Mouse (Mus musculus) midbrain, embryonic 14.5 days (tissue): ENCODE results near the gene Poll. TPM values are rescaled to one million over a fixed set of nuclear protein-coding genes. Genes with fewer than 3 reads are reported as not detected.

Experiments
- ATAC-seq: fragments of 200-750 bp; cut with Nextera tagmentation; 2 replicates; pipeline ENCODE4 v1.8.0; 2017; ENCODE audit warnings: moderate number of reproducible peaks, moderate library complexity; ENCODE audit not compliant: low FRiP score, low TSS enrichment
- DNase-seq: peaks from one replicate; pipeline ENCODE4 v3.0.0-alpha.2; 2015
- H3K27ac ChIP-seq: fragments of 300-500 bp; sonication (generic); replicated peaks from 2 replicates; pipeline ENCODE4 v1.5.1; 2014; ENCODE audit warnings: mild to moderate bottlenecking, low read depth, low read length, moderate library complexity
- H3K27me3 ChIP-seq: fragments of 300-500 bp; sonication (generic); 2 replicates; pipeline ENCODE4 v1.6.1; 2014; ENCODE audit warnings: low read length, control low read depth, mixed read lengths; ENCODE audit not compliant: control insufficient read depth, insufficient read depth
- H3K36me3 ChIP-seq: fragments of 300-500 bp; sonication (generic); 2 replicates; pipeline ENCODE4 v1.6.1; 2014; ENCODE audit warnings: low read length, control low read depth; ENCODE audit not compliant: control insufficient read depth, insufficient read depth
- H3K4me1 ChIP-seq: fragments of 300-500 bp; sonication (generic); 2 replicates; pipeline ENCODE4 v1.6.1; 2014; ENCODE audit warnings: mild to moderate bottlenecking, antibody characterized with exemption, low read length, control low read depth; ENCODE audit not compliant: control insufficient read depth, insufficient read depth
- H3K4me2 ChIP-seq: fragments of 300-500 bp; sonication (generic); 2 replicates; pipeline ENCODE4 v1.6.1; 2014; ENCODE audit warnings: mild to moderate bottlenecking, low read length, moderate library complexity
- H3K4me3 ChIP-seq: fragments of 300-500 bp; sonication (generic); replicated peaks from 2 replicates; pipeline ENCODE4 v1.5.1; 2014; ENCODE audit warnings: low read depth, low read length
- H3K9ac ChIP-seq: fragments of 300-500 bp; sonication (generic); replicated peaks from 2 replicates; pipeline ENCODE4 v1.6.1; 2014; ENCODE audit warnings: mild to moderate bottlenecking, low read length, moderate library complexity
- H3K9me3 ChIP-seq: fragments of 300-500 bp; sonication (generic); 2 replicates; pipeline ENCODE4 v1.6.1; 2016; ENCODE audit warnings: low read length, control low read depth, mixed read lengths; ENCODE audit not compliant: control insufficient read depth
- WGBS: fragments of 180-500 bp; shearing (Covaris S2); extraction: QIAGEN DNeasy Blood & Tissue Kit; methylation state at CpG from one replicate; pipeline ENCODE4 v1.1.7; 2014; 5-methylcytosine and 5-hydroxymethylcytosine counted together
- polyA plus RNA-seq: library from polyadenylated mRNA; unstranded; fragments of >200 nt; fragmentation: Nextera tagmentation; extraction: Ambion mirVana; gene quantifications from 2 replicates; pipeline ENCODE4 v1.2.1, GENCODE M21; 2014

The Poll gene
- polyA plus RNA-seq, 1 experiment from 2014 or later = 14.2 TPM

- DNase-seq = peak; percentile 65
- no peak overlapping the region for H3K4me2 ChIP-seq
Measured at GRCm38 (mm10) chr19:45537505-45537904, 22.8 kb downstream of the Poll start.

DNA sequence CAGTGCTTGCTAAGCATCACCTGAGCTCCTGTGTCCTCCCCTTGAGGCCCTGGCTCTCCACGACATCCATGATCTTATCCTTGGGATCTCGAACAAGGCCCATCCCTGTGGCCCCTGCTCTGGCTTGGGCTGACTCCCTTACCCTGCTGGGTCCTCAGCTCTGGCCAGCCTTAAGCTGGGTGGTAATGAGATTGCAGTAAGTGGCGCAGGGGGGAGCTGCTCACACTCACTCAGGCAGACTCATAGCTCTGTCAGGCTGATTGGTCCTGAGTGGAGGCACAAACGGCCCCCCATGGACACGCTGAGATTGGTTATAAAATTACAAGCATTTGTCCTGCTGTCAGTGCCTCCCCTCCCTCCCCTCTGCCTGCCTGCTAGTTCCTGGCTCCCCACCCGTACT lies 24.4 kb downstream of the Poll start:
- H3K4me1 ChIP-seq = 0 out of 2 replicates have a peak, but pooled peaks cover 3% of the 10 kb centered on the region
- H3K4me3 ChIP-seq = no peak overlapping the region
- no peak overlapping the region for H3K4me2 ChIP-seq
- H3K27ac ChIP-seq = no peak overlapping the region
- DNase-seq = no peak
- WGBS = 71% methylated on average over 6 of the region's 6 CpGs
- no peaks in the 10 kb centered on the region for H3K9me3 ChIP-seq
- H3K9ac ChIP-seq = no peak overlapping the region
- ATAC-seq = no peak
- H3K36me3 ChIP-seq = no peaks in the 10 kb centered on the region
- H3K27me3 ChIP-seq = peaks cover 2% of the 10 kb centered on the region; the same call in 1 of the 2 replicates

More at GRCm38 (mm10) chr19:45537505-45537904, 22.8 kb downstream of the Poll start:
- Histone ChIP-seq H3K9me3 (no peaks in the 10 kb centered on the region), H3K27me3 (peaks cover 10% of the 10 kb centered on the region), H3K4me3 (no peak overlapping the region), H3K27ac (no peak overlapping the region), H3K4me1 (0 out of 2 replicates have a peak, but pooled peaks cover 3% of the 10 kb centered on the region), H3K9ac (no peak overlapping the region), H3K36me3 (no peaks in the 10 kb centered on the region)
- ATAC-seq = no peak
- 71% methylated on average over 1 of the region's 1 CpGs for WGBS

DNA sequence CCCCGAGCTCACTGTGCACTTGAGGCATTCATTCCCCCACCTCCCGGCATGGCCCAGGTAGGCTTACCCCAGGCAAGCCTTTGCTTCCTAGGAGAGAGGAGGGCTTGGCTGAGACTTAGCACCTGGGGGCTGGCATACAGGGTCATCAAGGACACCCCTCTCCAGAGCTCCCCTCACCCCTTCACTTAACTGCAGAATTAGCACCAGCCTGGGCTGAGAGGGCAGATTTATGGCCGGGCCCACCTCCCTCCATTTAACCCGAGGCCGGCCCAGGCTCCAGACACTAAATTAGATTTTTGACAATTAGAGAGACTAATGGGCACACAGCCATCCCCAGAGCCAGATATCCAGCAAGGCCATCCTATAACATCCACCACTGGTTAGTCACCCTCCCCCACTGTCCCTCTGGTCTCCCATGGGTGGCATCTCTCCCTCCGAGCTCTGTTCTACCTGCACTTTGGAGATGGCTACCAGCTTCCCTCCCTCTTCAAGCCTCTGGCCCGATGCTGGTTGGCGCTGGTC lies 25.1 kb downstream of the Poll start:
- no peak for ATAC-seq

GRCm38 (mm10) chr19:45533617-45534016 lies 26.7 kb downstream of the Poll start:
- H3K4me1 ChIP-seq = no peaks in the 10 kb centered on the region
- H3K27me3 ChIP-seq = no peaks in the 10 kb centered on the region
- 67% methylated on average over 7 of the region's 7 CpGs for WGBS
- H3K4me3 ChIP-seq = no peak overlapping the region
- ATAC-seq = no peak
- no peaks in the 10 kb centered on the region for H3K9me3 ChIP-seq
- no peak overlapping the region for H3K27ac ChIP-seq
- H3K4me2 ChIP-seq = no peak overlapping the region
- DNase-seq = no peak
- H3K9ac ChIP-seq = no peak overlapping the region
- H3K36me3 ChIP-seq = peaks cover 19% of the 10 kb centered on the region

More for the DNA sequence above, 25.1 kb downstream of the Poll start:
- no peak overlapping the region for H3K27ac ChIP-seq
- no peak overlapping the region for H3K9ac ChIP-seq
- no peak overlapping the region for H3K4me3 ChIP-seq
- no peak overlapping the region for H3K4me2 ChIP-seq
- peaks cover 3% of the 10 kb centered on the region for H3K36me3 ChIP-seq
- no peak for DNase-seq
- no peaks in the 10 kb centered on the region for H3K9me3 ChIP-seq
- H3K27me3 ChIP-seq = no peaks in the 10 kb centered on the region
- WGBS = 85% methylated on average over 8 of the region's 8 CpGs
- H3K4me1 ChIP-seq = 0 out of 2 replicates have a peak, but pooled peaks cover 1% of the 10 kb centered on the region

DNA sequence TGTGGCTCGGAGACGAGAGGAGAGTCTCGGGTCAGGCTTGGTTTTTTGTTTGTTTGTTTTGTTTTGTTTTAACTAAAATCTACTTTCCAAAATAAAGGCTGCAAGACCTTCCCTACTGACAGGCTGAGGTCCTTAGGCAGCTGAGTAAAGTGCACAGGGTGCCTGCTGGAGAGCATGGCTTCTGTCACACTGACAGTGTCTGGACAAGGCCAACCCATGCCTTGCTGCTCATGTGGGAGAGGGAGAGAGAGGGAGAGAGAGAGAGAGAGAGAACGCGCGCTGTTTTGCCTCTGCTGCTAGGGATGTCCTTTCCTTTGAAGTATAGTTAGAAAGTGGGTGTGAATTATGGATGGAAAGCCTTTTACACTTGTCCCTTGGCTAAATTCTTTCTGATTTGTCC lies 28.8 kb downstream of the Poll start:
- Histone ChIP-seq H3K4me2 (no peak overlapping the region), H3K27ac (no peak overlapping the region), H3K9ac (no peak overlapping the region), H3K27me3 (no peaks in the 10 kb centered on the region), H3K4me1 (no peaks in the 10 kb centered on the region), H3K9me3 (no peaks in the 10 kb centered on the region), H3K4me3 (no peak overlapping the region), H3K36me3 (peaks cover 38% of the 10 kb centered on the region)
- ATAC-seq = no peak
- DNase-seq = no peak
- 77% methylated on average over 6 of the region's 6 CpGs for WGBS

GRCm38 (mm10) chr19:45530200-45530995 lies 29.9 kb downstream of the Poll start:
- H3K4me2 ChIP-seq = no peak overlapping the region
- peaks cover 42% of the 10 kb centered on the region for H3K36me3 ChIP-seq
- no peaks in the 10 kb centered on the region for H3K27me3 ChIP-seq
- H3K9ac ChIP-seq = no peak overlapping the region
- no peaks in the 10 kb centered on the region for H3K4me1 ChIP-seq
- H3K4me3 ChIP-seq = no peak overlapping the region
- ATAC-seq = no peak
- no peak for DNase-seq
- no peaks in the 10 kb centered on the region for H3K9me3 ChIP-seq
- 89% methylated on average over 15 of the region's 15 CpGs for WGBS
- no peak overlapping the region for H3K27ac ChIP-seq

- 83% methylated on average over 5 of the region's 5 CpGs for WGBS
- no peak for ATAC-seq
Measured at GRCm38 (mm10) chr19:45529294-45529693, 31.0 kb downstream of the Poll start.

DNA sequence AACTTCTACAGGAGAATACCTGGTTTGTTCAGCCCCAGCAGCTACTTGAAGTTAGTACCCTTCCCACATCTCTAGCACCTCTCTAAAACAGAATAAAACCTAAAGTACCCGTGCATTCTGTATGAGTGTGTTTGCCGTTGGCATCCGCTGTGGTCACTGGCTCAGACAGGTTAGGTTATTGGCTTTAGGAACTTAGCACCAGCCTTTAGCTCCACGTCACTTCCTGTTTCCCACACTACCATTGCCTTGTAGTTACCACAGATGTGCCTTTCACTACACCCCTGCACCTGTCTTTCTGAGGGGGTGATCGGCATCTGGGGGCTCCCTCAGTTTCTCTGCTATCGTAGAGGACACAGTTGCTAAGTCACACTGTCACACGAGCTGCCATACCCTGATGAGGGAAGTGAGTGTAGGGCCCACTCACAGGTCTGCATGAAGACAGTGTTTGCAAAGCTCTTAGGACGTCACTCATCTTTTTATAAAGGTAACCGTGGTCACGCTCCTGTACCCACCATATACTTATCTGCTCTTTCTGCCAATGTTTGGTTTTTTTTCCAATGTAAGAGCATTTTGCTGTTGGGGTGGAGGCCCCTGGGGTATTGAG lies 32.3 kb downstream of the Poll start:
- H3K9me3 ChIP-seq = no peaks in the 10 kb centered on the region
- WGBS = 96% methylated on average over 10 of the region's 10 CpGs

More at GRCm38 (mm10) chr19:45529294-45529693, 31.0 kb downstream of the Poll start:
- Histone ChIP-seq H3K36me3 (peaks cover 50% of the 10 kb centered on the region), H3K27ac (no peak overlapping the region), H3K4me2 (no peak overlapping the region), H3K4me3 (no peak overlapping the region), H3K9me3 (no peaks in the 10 kb centered on the region), H3K9ac (no peak overlapping the region), H3K4me1 (no peaks in the 10 kb centered on the region), H3K27me3 (no peaks in the 10 kb centered on the region)
- no peak for DNase-seq

More for the DNA sequence above, 32.3 kb downstream of the Poll start:
- no peak overlapping the region for H3K4me2 ChIP-seq
- no peak for DNase-seq
- no peak overlapping the region for H3K27ac ChIP-seq
- peaks cover 59% of the 10 kb centered on the region for H3K36me3 ChIP-seq
- H3K27me3 ChIP-seq = no peaks in the 10 kb centered on the region
- no peak overlapping the region for H3K9ac ChIP-seq
- H3K4me1 ChIP-seq = no peaks in the 10 kb centered on the region
- no peak overlapping the region for H3K4me3 ChIP-seq
- no peak for ATAC-seq
